Mouse (Mus musculus) liver, embryonic 14.5 days (tissue): ENCODE results near the gene Scgb1b12. TPM values are rescaled to one million over a fixed set of nuclear protein-coding genes. Genes with fewer than 3 reads are reported as not detected.
"Not testable (repeated sequence)": the region's sequence is repeated elsewhere in the genome, so short reads cannot be mapped to it uniquely, and the experiment has no call there.

Experiments used
- ATAC-seq: fragments of 200-750 bp; cut with Nextera tagmentation; 2 replicates; pipeline ENCODE4 v1.8.0; 2017; ENCODE audit warnings: moderate number of reproducible peaks, mild to moderate bottlenecking, moderate library complexity; ENCODE audit not compliant: insufficient read depth
- DNase-seq, 3 experiments: peaks; one replicate each; pipeline ENCODE4 v3.0.0-alpha.2; 2012 to 2013; ENCODE audit warnings: low read depth in 3 of 3, low spot score in 3 of 3
- H3K27ac ChIP-seq: fragments of 300-500 bp; sonication (generic); 2 replicates; pipeline ENCODE4 v1.5.1; 2014; ENCODE audit warnings: moderate library complexity, mild to moderate bottlenecking, control low read depth, inconsistent platforms
- H3K27me3 ChIP-seq: fragments of 300-500 bp; sonication (generic); 2 replicates; pipeline ENCODE4 v1.6.1; 2014; ENCODE audit warnings: mild to moderate bottlenecking, low read length, moderate library complexity; ENCODE audit not compliant: control insufficient read depth, insufficient read depth
- H3K36me3 ChIP-seq: fragments of 300-500 bp; sonication (generic); replicated peaks from 2 replicates; pipeline ENCODE4 v1.6.1; 2014; ENCODE audit warnings: low read depth; ENCODE audit not compliant: control insufficient read depth, insufficient read depth
- H3K4me1 ChIP-seq, 2 experiments: fragments of 200-500 bp in 1 of 2; fragments of 300-500 bp in 1 of 2; sonication (generic) in 1 of 2; replicated peaks; 2 replicates each; pipeline ENCODE4 v1.6.1; 2012 to 2014; ENCODE audit warnings: antibody characterized with exemption in 1 of 2, inconsistent platforms in 1 of 2, low read length in 1 of 2; ENCODE audit not compliant: control insufficient read depth in 2 of 2, insufficient read depth in 2 of 2
- H3K4me2 ChIP-seq: fragments of 300-500 bp; sonication (generic); 2 replicates; pipeline ENCODE4 v1.6.1; 2014; ENCODE audit warnings: low read depth, mild to moderate bottlenecking, control low read depth, moderate library complexity
- H3K4me3 ChIP-seq, 2 experiments: fragments of 200-500 bp in 1 of 2; fragments of 300-500 bp in 1 of 2; sonication (generic) in 1 of 2; 2 replicates each; pipeline ENCODE4 v1.5.1; 2012 to 2014; ENCODE audit warnings: low read depth in 2 of 2, low read length in 2 of 2, mild to moderate bottlenecking in 2 of 2, control low read depth in 1 of 2, inconsistent platforms in 1 of 2, moderate library complexity in 1 of 2; ENCODE audit not compliant: insufficient read depth in 1 of 2
- H3K9ac ChIP-seq: fragments of 300-500 bp; sonication (generic); replicated peaks from 2 replicates; pipeline ENCODE4 v1.6.1; 2014; ENCODE audit warnings: mild to moderate bottlenecking, control low read depth, moderate library complexity
- H3K9me3 ChIP-seq: fragments of 300-500 bp; sonication (generic); 2 replicates; pipeline ENCODE4 v1.6.1; 2016; ENCODE audit warnings: low read length, mixed read lengths; ENCODE audit not compliant: control insufficient read depth
- WGBS: fragments of 180-500 bp; shearing (Covaris S2); extraction: QIAGEN DNeasy Blood & Tissue Kit; methylation state at CpG from one replicate; pipeline ENCODE4 v1.1.7; 2014; ENCODE audit not compliant: insufficient replicate concordance; 5-methylcytosine and 5-hydroxymethylcytosine counted together
- polyA plus RNA-seq, 2 experiments: library from polyadenylated mRNA; depleted of rRNA in 1 of 2; stranded (reverse) in 1 of 2; unstranded in 1 of 2; fragments of >200 nt; fragmentation: Nextera tagmentation in 1 of 2; extraction: Ambion mirVana in 1 of 2; gene quantifications; 2 replicates each; pipeline versions ENCODE4 v1.2.1 to v1.2.3; 2012 to 2014

Gene Scgb1b12
- polyA plus RNA-seq (2012; rRNA removed) (not detected in 2 replicates), polyA plus RNA-seq (2014; fragmentation: Nextera tagmentation; extraction: Ambion mirVana) (not detected in 2 replicates)

- H3K27me3 ChIP-seq, ATAC-seq: not testable (repeated sequence)
- 58% methylated on average over 2 of the region's 3 CpGs for WGBS
These were observed at the start of gene Scgb1b12 for GRCm38 (mm10) chr7:32333882-32334281. Gene Scgb1b12 (plus strand): TSS chr7:32334182.

GRCm38 (mm10) chr7:32327145-32327544 is 6.8 kb upstream of the Scgb1b12 start, which contains the start of gene Scgb2b12:
Gene Scgb2b12 (minus strand): TSS chr7:32327245.
- ATAC-seq, H3K4me1 ChIP-seq, H3K27me3 ChIP-seq, DNase-seq, H3K27ac ChIP-seq, H3K9ac ChIP-seq, H3K4me3 ChIP-seq, H3K36me3 ChIP-seq, H3K4me2 ChIP-seq, H3K9me3 ChIP-seq: not testable (repeated sequence)
- WGBS = 40% methylated on average over 1 of the region's 1 CpGs

More at GRCm38 (mm10) chr7:32333882-32334281, at the start of gene Scgb1b12:
- H3K36me3 ChIP-seq, H3K4me2 ChIP-seq, H3K4me3 ChIP-seq, H3K9me3 ChIP-seq, H3K27ac ChIP-seq, H3K9ac ChIP-seq, DNase-seq, H3K4me1 ChIP-seq: not testable (repeated sequence)

Other genes with a start within 250 kb of the Scgb1b12 start
- not detected in 2 replicates for gene Scgb1b10, start 233.3 kb upstream of the Scgb1b12 start, polyA plus RNA-seq (2012; rRNA removed)
- not detected in 2 replicates for gene Scgb1b10, start 233.3 kb upstream of the Scgb1b12 start, polyA plus RNA-seq (2014; fragmentation: Nextera tagmentation; extraction: Ambion mirVana)
- not detected in 2 replicates for gene Scgb2b11, start 123.0 kb upstream of the Scgb1b12 start, polyA plus RNA-seq (2012; rRNA removed)
- gene Scgb2b11, start 123.0 kb upstream of the Scgb1b12 start, polyA plus RNA-seq (2014; fragmentation: Nextera tagmentation; extraction: Ambion mirVana) = not detected in 2 replicates
- gene Scgb1b11, start 111.3 kb upstream of the Scgb1b12 start, polyA plus RNA-seq (2012; rRNA removed) = not detected in 2 replicates
- not detected in 2 replicates for gene Scgb1b11, start 111.3 kb upstream of the Scgb1b12 start, polyA plus RNA-seq (2014; fragmentation: Nextera tagmentation; extraction: Ambion mirVana)
- not detected in 2 replicates for gene Scgb2b12, start 6.9 kb upstream of the Scgb1b12 start, polyA plus RNA-seq (2012; rRNA removed)
- gene Scgb2b12, start 6.9 kb upstream of the Scgb1b12 start, polyA plus RNA-seq (2014; fragmentation: Nextera tagmentation; extraction: Ambion mirVana) = not detected in 2 replicates
- gene Scgb1b29, start 107.4 kb downstream of the Scgb1b12 start, polyA plus RNA-seq (2012; rRNA removed) = not detected in 2 replicates
- not detected in 2 replicates for gene Scgb1b29, start 107.4 kb downstream of the Scgb1b12 start, polyA plus RNA-seq (2014; fragmentation: Nextera tagmentation; extraction: Ambion mirVana)